Mouse (Mus musculus): Measurements from ENCODE around the gene Cldn6.

DNA sequence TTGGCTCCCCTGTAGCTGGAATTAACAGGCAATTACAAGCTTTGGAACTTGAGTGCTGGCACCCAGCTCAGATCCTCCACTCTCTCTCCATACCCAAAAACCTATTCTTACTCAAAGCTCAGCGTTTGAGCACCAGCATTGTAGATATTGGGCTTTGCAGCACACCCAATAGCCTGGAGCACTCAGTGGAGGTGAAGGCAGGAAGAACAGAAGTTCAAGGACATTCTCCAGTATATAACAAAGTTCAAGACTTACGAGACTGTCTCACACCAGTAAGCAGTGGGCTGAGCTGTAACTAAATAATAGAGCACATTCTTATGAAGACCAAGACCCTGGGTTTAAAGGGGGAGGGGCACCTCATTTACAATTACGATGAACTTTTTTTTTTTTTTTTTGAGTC lies 6.3 kb upstream of the Cldn6 start:
- TF ChIP-seq POLR2A (IDR thresholded peaks at IDR 0.05; ENCODE audit: extremely low read depth, insufficient read depth, low read length) = no peak
- TF ChIP-seq CTCF (IDR thresholded peaks at IDR 0.05; ENCODE audit: low read depth, low read length) = no peak
